Mouse (Mus musculus) G1E (cell line): ENCODE measurements at regions not wholly inside any gene's neighbourhood (a gene's known extent, or its start where the extent isn't known, plus 50 kb on each side); places are given as distances from the start of the nearest gene placed in this dataset.

ENCODE experiments used
- CTCF ChIP-seq: IDR thresholded peaks from 2 replicates; pipeline ENCODE4 v1.5.1; 2012; ENCODE audit warnings: low read depth, low read length, inconsistent platforms, mixed read lengths
- GATA1 ChIP-seq: IDR thresholded peaks from 2 replicates; pipeline ENCODE4 v1.6.1; 2012; ENCODE audit warnings: borderline replicate concordance, low read length, inconsistent platforms, mixed read lengths

DNA sequence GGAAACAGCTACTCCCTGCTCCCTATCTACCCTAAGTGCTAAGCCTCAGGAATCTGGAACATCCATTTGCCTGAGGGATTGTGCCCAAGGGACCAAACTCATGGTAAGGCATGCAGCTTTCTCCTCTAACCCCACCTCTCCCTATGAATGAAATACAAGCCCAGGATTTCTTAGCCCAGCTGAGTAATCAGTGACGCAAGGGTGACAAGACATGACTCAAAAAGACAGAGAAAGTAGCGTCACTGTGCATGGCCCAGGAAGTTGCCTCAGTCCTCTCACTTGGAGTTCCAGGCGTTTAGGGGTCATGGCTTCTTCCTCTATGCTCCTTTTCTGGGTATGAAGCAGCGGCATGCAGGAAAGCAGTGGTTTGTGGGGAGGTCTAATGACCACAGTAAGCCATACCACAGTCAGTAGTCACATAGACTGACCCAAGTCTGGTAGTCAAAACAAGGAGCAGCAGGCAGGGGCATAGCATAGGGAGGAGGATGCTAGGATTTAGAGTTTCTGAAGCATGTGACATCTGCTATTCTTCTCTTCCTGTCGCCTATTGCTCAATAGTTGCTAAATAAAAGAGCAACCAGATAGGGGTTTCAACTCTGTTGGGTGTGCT, 78.7 kb upstream of the Cd93 start:
- TF ChIP-seq CTCF (no peak), GATA1 (no peak)
